Mouse (Mus musculus) embryo, embryonic 10 days (tissue): ENCODE measurements around the gene Nbr1.
"Not testable (repeated sequence)": the region's sequence is repeated elsewhere in the genome, so short reads cannot be mapped to it uniquely, and the experiment has no call there.

ENCODE experiments used
- DNase-seq: peaks from one replicate; pipeline ENCODE4 v3.0.0-alpha.2; 2015; ENCODE audit warnings: low spot score

The Nbr1 gene

DNA sequence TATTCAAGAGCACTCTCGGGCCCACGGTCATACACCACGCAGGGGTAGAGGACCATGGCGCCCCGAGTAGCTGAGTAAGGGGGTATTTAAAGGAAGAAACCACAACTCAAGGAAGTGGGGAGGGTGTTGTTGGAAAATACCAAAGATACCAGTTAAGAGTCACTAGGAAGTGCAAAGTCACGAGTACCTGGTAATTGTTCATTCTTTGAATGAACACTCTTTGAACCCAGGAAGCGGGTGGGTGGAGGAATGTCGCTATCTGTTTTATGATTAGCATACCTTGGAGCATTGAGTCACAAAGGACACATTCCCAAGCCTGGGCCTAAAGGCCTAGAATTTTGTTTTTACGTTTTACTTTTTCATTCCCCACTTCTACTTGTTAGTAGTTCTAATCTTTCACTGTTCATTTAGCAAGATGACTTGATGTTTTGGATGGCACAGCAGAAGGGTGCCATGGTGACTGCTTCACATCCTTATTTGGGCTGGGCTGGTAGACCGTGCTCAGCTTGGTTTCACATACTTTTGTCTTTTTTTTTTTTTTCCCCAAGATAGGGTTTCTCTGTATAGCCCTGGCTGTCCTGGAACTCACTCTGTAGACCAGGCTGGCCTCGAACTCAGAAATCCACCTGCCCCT is 68.2 kb downstream of the Nbr1 start:
- DNase-seq, result not testable (repeated sequence)

DNA sequence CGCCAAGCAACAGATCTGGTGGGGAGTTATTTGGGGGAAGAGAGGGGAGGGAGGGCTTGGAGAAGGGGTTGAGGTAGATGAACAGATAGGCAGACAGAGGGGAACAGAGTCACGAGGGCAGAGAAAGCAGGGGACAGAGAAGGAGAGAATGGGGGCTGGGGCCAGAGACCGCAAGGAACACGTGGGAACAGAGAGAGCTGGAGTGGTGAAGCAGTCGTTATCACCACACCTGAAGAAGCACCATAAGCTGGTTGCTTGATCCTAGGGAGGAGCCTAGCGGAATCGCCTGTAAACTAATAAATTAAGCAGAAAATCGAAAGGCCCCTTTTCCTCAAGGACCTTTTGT is 74.7 kb downstream of the Nbr1 start:
- DNase-seq, result no peak

DNA sequence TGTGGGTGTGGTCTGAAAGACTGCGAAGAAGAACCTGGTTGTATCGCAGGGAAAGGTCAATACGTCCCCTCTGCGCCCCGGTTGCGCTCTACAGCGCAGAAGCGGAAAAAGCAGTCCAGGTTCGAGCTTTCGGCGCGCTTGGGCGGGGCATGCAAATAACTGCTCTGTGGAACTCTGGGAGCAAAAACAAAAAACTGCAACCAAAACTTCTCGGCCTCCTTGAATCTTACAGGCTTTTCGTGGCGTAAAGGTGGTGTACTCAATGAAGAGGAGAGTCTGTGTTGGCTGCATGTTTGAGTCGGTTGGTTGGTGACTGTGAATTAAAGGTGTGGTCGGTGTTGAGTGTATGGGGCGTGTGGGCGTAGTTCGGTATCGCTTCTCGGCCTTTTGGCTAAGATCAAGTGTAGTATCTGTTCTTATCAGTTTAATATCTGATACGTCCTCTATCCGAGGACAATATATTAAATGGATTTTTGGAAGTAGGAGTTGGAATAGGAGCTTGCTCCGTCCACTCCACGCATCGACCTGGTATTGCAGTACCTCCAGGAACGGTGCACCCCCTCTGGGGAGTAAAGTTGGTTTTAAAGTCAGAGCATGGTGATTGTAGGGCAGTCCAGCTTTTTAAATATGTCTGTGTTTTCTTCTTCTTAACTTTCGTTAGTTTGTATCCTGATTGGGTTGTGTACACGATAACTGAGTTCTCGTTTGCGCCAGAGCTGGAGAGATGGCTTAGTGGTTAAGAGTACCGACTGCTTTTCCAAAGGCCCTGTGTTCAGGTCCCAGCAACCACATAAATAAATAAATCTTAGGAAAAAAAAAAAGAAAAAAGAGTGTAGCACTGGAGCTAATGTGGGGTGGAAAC is 75.3 kb downstream of the Nbr1 start, which contains the start of gene Rdm1:
Gene Rdm1, plus strand, starts transcription at position 201 of the 862 bp plus-strand sequence.
- peak; percentile 94 for DNase-seq

GRCm38 (mm10) chr11:101627857-101628559 is 76.1 kb downstream of the Nbr1 start:
- DNase-seq, result peak; percentile 95

GRCm38 (mm10) chr11:101628733-101629417 is 76.9 kb downstream of the Nbr1 start:
- not testable (repeated sequence) for DNase-seq
